Mouse (Mus musculus) monocyte, adult 59 days (primary cell): ENCODE results near the gene Kiz. TPM values are rescaled to one million over a fixed set of nuclear protein-coding genes. Genes with fewer than 3 reads are reported as not detected.

Experiments used
- total RNA-seq, 2 experiments: library from RNA; stranded (reverse); gene quantifications; one replicate each; pipeline ENCODE4 v1.2.4; 2023

The Kiz gene
- 10 to 100 TPM; 29.4 to 33.0 TPM for total RNA-seq

GRCm38 (mm10) chr2:146855599-146856039, at the start of gene Kiz:
TSS of gene Kiz (plus strand) at chr2:146855864.

GRCm38 (mm10) chr2:147012623-147013184, 157.0 kb downstream of the Kiz start, which contains the start of gene Xrn2:
TSS of gene Xrn2 (plus strand) at chr2:147012996.

Other genes with a start within 250 kb of the Kiz start
- 100 to 1,000 TPM; 123 to 135 TPM for gene Xrn2, start 157.1 kb downstream of the Kiz start, total RNA-seq
- not detected for gene Nkx2-4, start 229.6 kb downstream of the Kiz start, total RNA-seq